Mouse (Mus musculus) intestine, embryonic 16.5 days (tissue): ENCODE results near the gene Antxr1. TPM values are rescaled to one million over a fixed set of nuclear protein-coding genes. Genes with fewer than 3 reads are reported as not detected.

Experiments
- ATAC-seq: fragments of 200-750 bp; cut with Nextera tagmentation; 2 replicates; pipeline ENCODE4 v1.8.0; 2017; ENCODE audit warnings: moderate TSS enrichment, moderate library complexity
- H3K27ac ChIP-seq: fragments of 300-500 bp; sonication (generic); 2 replicates; pipeline ENCODE4 v1.5.1; 2014; ENCODE audit warnings: mild to moderate bottlenecking, low read length
- H3K27me3 ChIP-seq: fragments of 300-500 bp; sonication (generic); replicated peaks from 2 replicates; pipeline ENCODE4 v1.6.1; 2014; ENCODE audit warnings: low read length, control low read depth, mixed read lengths; ENCODE audit not compliant: control insufficient read depth, insufficient read depth
- H3K36me3 ChIP-seq: fragments of 300-500 bp; sonication (generic); 2 replicates; pipeline ENCODE4 v1.6.1; 2014; ENCODE audit warnings: low read length, control low read depth; ENCODE audit not compliant: control insufficient read depth, insufficient read depth
- H3K4me1 ChIP-seq: fragments of 300-500 bp; sonication (generic); 2 replicates; pipeline ENCODE4 v1.6.1; 2014; ENCODE audit warnings: low read length, control low read depth, mixed read lengths; ENCODE audit not compliant: control insufficient read depth, insufficient read depth
- H3K4me2 ChIP-seq: fragments of 300-500 bp; sonication (generic); 2 replicates; pipeline ENCODE4 v1.6.1; 2014; ENCODE audit warnings: low read depth, low read length, control low read depth
- H3K4me3 ChIP-seq: fragments of 300-500 bp; sonication (generic); 2 replicates; pipeline ENCODE4 v1.5.1; 2014; ENCODE audit warnings: mild to moderate bottlenecking, low read length
- H3K9ac ChIP-seq: fragments of 300-500 bp; sonication (generic); 2 replicates; pipeline ENCODE4 v1.6.1; 2014; ENCODE audit warnings: low read depth, low read length
- H3K9me3 ChIP-seq: fragments of 300-500 bp; sonication (generic); 2 replicates; pipeline ENCODE4 v1.6.1; 2016; ENCODE audit warnings: low read length, control low read depth; ENCODE audit not compliant: control insufficient read depth
- WGBS: fragments of 180-500 bp; shearing (Covaris S2); extraction: QIAGEN DNeasy Blood & Tissue Kit; methylation state at CpG from one replicate; pipeline ENCODE4 v1.1.7; 2014; 5-methylcytosine and 5-hydroxymethylcytosine counted together
- polyA plus RNA-seq: library from polyadenylated mRNA; unstranded; fragments of >200 nt; fragmentation: Nextera tagmentation; extraction: Ambion mirVana; gene quantifications from 2 replicates; pipeline ENCODE4 v1.2.1, GENCODE M21; 2015

The Antxr1 gene
- polyA plus RNA-seq, 1 experiment from 2014 or later: 3.9 TPM

DNA sequence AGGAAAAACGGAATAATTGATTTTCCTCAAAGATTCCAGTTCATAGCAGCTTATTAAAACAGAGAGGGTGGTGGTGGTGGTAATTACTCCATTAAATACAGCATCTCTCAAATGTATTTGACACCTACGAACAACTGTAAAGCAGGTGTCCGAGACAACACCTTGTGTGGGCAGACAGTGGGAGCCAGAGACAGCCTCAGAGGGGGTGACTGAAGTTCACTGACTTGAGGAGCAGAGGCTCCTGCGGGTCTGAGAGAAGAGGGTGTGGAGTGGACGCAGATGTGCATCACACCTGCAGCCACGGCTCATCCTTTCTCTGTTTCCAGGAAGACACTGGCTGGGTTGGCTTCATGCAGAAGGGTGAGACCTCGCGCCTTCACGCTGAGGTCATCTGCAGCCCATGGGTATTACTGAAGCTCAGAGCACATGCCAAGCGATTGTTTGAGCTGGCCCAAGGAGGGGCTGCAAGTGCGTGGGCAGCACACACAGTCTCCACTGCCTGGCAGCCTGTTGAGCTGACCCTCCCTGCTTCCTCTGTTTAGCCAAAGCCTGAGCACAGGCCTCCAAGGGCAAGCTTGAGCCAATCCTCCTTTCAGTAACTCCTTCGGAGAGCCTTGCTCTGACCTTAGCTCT is 168.8 kb downstream of the Antxr1 start:
- Histone ChIP-seq H3K27me3 (no peaks in the 10 kb centered on the region), H3K9ac (no peak overlapping the region), H3K36me3 (no peaks in the 10 kb centered on the region), H3K4me1 (no peaks in the 10 kb centered on the region), H3K4me3 (no peak overlapping the region), H3K27ac (no peak overlapping the region), H3K9me3 (no peaks in the 10 kb centered on the region), H3K4me2 (no peak overlapping the region)
- no peak for ATAC-seq
- 80% methylated on average over 12 of the region's 12 CpGs for WGBS

DNA sequence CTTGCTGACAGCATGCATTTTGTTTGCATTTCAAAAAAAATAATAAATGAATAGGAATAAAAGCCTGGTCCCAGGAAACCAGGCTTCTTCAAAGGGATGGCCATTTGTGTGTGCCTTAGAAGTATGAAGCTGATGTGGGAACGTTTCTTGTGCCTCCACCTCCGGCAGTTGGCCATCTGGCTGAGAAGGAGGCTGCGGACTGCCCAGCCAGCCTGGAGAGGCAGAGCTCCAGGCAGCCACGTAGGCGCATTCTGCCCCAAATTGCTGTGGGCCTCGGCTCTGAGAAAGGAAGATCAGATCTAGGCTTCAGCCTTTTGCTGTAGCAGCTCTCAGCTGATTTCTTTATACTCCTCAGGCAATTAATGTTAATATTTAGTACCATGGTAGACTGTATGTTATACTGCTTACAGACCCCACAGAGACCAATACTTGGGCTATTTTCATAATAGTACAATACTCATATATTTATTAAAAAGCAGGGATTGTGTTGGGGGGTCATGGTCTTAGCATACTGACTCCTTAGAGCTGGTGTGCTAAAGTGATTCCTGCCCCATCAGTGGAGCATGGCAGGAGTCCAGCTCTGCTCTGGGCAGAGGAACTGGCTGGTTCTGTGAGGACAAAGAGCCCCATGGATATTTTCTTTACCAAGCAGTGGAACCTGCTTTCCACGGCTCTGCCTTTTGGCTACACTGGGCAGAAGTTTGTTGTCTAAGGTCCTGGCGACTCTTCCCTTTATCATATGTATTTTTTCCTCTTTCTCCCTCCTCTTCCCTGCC is 169.9 kb downstream of the Antxr1 start:
- 69% methylated on average over 8 of the region's 8 CpGs for WGBS
- H3K36me3 ChIP-seq: no peaks in the 10 kb centered on the region
- H3K4me3 ChIP-seq: no peak overlapping the region
- H3K9me3 ChIP-seq: no peaks in the 10 kb centered on the region
- no peak overlapping the region for H3K9ac ChIP-seq
- no peak for ATAC-seq
- no peaks in the 10 kb centered on the region for H3K27me3 ChIP-seq
- no peaks in the 10 kb centered on the region for H3K4me1 ChIP-seq
- H3K27ac ChIP-seq: no peak overlapping the region
- H3K4me2 ChIP-seq: no peak overlapping the region

DNA sequence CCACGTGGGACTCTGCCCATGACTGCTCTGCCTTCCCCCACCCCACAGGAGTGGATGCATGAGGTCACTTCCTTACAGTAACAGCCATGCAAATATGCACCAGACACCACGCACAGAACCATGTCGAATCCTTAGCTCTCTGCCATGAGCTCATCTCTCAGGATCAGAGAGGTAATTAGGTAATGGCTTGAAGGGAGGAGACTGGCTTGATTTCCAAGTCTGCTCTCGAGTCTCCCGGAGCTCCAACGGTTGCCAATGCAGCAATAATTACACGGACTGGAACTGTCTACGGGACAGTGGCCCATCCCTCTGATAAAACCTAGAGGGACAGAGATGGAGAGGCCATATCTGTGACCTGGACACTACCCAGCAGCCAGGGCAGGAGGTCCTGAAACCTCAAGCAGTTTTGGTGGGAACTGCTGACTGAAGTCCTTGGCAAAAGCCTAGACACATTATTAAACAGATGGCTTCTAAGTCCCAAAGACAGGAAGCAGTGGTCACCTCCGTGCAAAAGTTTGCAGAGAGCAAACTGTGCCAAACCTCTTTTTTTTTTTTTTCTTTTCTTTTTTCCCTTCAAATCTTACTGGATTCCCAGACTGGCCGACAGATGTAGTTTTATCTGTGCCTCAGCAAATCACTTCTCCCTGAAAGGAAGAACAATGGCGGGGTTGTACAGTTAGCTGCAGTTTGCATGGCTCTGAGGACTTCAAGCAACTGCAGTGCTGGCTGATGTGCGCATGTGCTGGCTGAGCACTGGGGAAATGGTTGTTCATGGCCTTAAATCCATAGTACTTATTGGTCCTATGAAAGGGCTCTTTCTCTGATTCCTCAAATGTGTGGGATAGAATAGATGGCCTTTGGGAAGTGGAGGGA is 174.0 kb downstream of the Antxr1 start:
- no peaks in the 10 kb centered on the region for H3K4me1 ChIP-seq
- no peak overlapping the region for H3K9ac ChIP-seq
- H3K9me3 ChIP-seq: no peaks in the 10 kb centered on the region
- H3K4me3 ChIP-seq: no peak overlapping the region
- H3K27me3 ChIP-seq: no peaks in the 10 kb centered on the region
- no peak for ATAC-seq
- H3K4me2 ChIP-seq: no peak overlapping the region
- H3K27ac ChIP-seq: no peak overlapping the region
- no peaks in the 10 kb centered on the region for H3K36me3 ChIP-seq
- WGBS: 59% methylated on average over 12 of the region's 12 CpGs

DNA sequence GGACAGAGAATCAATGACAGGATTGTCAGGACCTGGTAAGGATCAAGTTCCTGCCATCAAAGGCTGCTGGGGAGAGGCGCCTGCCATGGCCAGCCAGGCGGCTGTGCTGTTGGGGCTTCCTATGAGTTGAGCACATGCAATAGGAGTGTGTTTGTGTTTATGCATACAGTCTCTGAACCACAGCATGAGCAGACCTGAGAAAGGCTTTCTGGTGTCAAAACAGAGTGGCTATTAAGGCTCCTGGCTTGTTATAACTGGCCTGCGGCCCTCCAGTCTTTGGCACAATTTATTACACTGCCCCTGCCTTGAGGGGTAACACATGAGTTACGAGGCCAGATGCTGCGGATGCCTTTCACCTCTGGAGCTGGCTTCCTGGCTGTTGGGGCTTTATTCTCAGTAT is 175.4 kb downstream of the Antxr1 start:
- no peak overlapping the region for H3K4me3 ChIP-seq
- H3K9ac ChIP-seq: no peak overlapping the region
- no peaks in the 10 kb centered on the region for H3K36me3 ChIP-seq
- no peak for ATAC-seq
- no peak overlapping the region for H3K4me2 ChIP-seq
- no peaks in the 10 kb centered on the region for H3K27me3 ChIP-seq
- H3K4me1 ChIP-seq: no peaks in the 10 kb centered on the region
- 71% methylated on average over 5 of the region's 5 CpGs for WGBS
- H3K27ac ChIP-seq: no peak overlapping the region
- H3K9me3 ChIP-seq: no peaks in the 10 kb centered on the region

- no peaks in the 10 kb centered on the region for H3K27me3 ChIP-seq
- ATAC-seq: no peak
- H3K9ac ChIP-seq: no peak overlapping the region
- H3K4me1 ChIP-seq: no peaks in the 10 kb centered on the region
- no peak overlapping the region for H3K27ac ChIP-seq
- H3K9me3 ChIP-seq: no peaks in the 10 kb centered on the region
- no peak overlapping the region for H3K4me3 ChIP-seq
- H3K4me2 ChIP-seq: no peak overlapping the region
- H3K36me3 ChIP-seq: peaks cover 3% of the 10 kb centered on the region; the same call in 1 of the 2 replicates
- 88% methylated on average over 7 of the region's 7 CpGs for whole genome bisulfite sequencing
Observed at GRCm38 (mm10) chr6:87158062-87158623, 177.5 kb downstream of the Antxr1 start.

GRCm38 (mm10) chr6:87153836-87154235 is 181.8 kb downstream of the Antxr1 start:
- ATAC-seq: no peak
- no peaks in the 10 kb centered on the region for H3K27me3 ChIP-seq
- H3K9me3 ChIP-seq: no peaks in the 10 kb centered on the region
- peaks cover 3% of the 10 kb centered on the region; the same call in 1 of the 2 replicates for H3K36me3 ChIP-seq
- no peak overlapping the region for H3K27ac ChIP-seq
- no peak overlapping the region for H3K4me3 ChIP-seq
- WGBS: 86% methylated on average over 3 of the region's 3 CpGs
- no peaks in the 10 kb centered on the region for H3K4me1 ChIP-seq
- H3K4me2 ChIP-seq: no peak overlapping the region
- no peak overlapping the region for H3K9ac ChIP-seq

DNA sequence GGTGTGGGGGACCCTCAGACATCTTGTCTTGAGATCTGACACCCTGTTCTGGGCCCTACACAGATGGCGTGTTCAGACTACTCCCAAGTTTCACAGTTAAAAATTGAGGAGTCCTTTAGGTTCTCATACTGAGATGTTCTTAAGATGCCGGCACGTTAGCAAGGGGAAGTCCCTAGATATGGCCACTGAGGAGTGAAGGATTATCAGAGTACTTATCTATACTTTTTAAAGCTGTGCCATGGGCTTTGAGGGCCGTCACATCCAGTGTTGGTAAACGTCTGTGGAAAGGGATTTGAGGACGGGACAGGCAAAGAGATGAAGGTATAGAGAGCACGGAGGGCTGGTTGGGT is 182.4 kb downstream of the Antxr1 start:
- Histone ChIP-seq H3K9me3 (no peaks in the 10 kb centered on the region), H3K4me3 (no peak overlapping the region), H3K9ac (no peak overlapping the region), H3K27me3 (no peaks in the 10 kb centered on the region), H3K4me2 (no peak overlapping the region), H3K4me1 (no peaks in the 10 kb centered on the region), H3K36me3 (peaks cover 3% of the 10 kb centered on the region; the same call in 1 of the 2 replicates), H3K27ac (no peak overlapping the region)
- no peak for ATAC-seq
- WGBS: 81% methylated on average over 7 of the region's 7 CpGs

- Histone ChIP-seq H3K9me3 (no peaks in the 10 kb centered on the region), H3K4me3 (no peak overlapping the region), H3K9ac (no peak overlapping the region), H3K4me2 (no peak overlapping the region), H3K36me3 (peaks cover 3% of the 10 kb centered on the region; the same call in 1 of the 2 replicates), H3K27ac (no peak overlapping the region), H3K4me1 (no peaks in the 10 kb centered on the region), H3K27me3 (no peaks in the 10 kb centered on the region)
- ATAC-seq: no peak
- WGBS: 66% methylated on average over 21 of the region's 21 CpGs
Observed at GRCm38 (mm10) chr6:87152461-87153230, 183.0 kb downstream of the Antxr1 start.
